Mouse (Mus musculus) embryonic facial prominence, embryonic 13.5 days (tissue): ENCODE data around the gene Nqo1. TPM values are rescaled to one million over a fixed set of nuclear protein-coding genes. Genes with fewer than 3 reads are reported as not detected.

Source experiments
- ATAC-seq: fragments of 200-750 bp; cut with Nextera tagmentation; 2 replicates; pipeline ENCODE4 v1.8.0; 2017; ENCODE audit warnings: low read depth; ENCODE audit not compliant: insufficient number of reproducible peaks, insufficient read depth, low FRiP score, low TSS enrichment
- H3K27ac ChIP-seq: fragments of 300-500 bp; sonication (generic); 2 replicates; pipeline ENCODE4 v1.5.1; 2015; ENCODE audit warnings: moderate library complexity, mild to moderate bottlenecking, inconsistent platforms
- H3K27me3 ChIP-seq: fragments of 300-500 bp; sonication (generic); 2 replicates; pipeline ENCODE4 v1.6.1; 2015; ENCODE audit warnings: mild to moderate bottlenecking, inconsistent platforms
- H3K36me3 ChIP-seq: fragments of 300-500 bp; sonication (generic); 2 replicates; pipeline ENCODE4 v1.6.1; 2015; ENCODE audit warnings: mild to moderate bottlenecking, inconsistent platforms
- H3K4me1 ChIP-seq: fragments of 300-500 bp; sonication (generic); 2 replicates; pipeline ENCODE4 v1.6.1; 2015; ENCODE audit warnings: inconsistent platforms
- H3K4me2 ChIP-seq: fragments of 300-500 bp; sonication (generic); 2 replicates; pipeline ENCODE4 v1.6.1; 2015; ENCODE audit warnings: moderate library complexity, mild to moderate bottlenecking, inconsistent platforms
- H3K4me3 ChIP-seq: fragments of 300-500 bp; sonication (generic); 2 replicates; pipeline ENCODE4 v1.5.1; 2015; ENCODE audit warnings: mild to moderate bottlenecking, inconsistent platforms
- H3K9ac ChIP-seq: fragments of 300-500 bp; sonication (generic); 2 replicates; pipeline ENCODE4 v1.6.1; 2015; ENCODE audit warnings: mild to moderate bottlenecking, inconsistent platforms
- H3K9me3 ChIP-seq: fragments of 300-500 bp; sonication (generic); 2 replicates; pipeline ENCODE4 v1.6.1; 2016; ENCODE audit warnings: inconsistent platforms
- WGBS: fragments of 180-500 bp; shearing (Covaris S2); methylation state at CpG from one replicate; pipeline ENCODE4 v1.1.7; 2015; ENCODE audit warnings: mixed read lengths; 5-methylcytosine and 5-hydroxymethylcytosine counted together
- polyA plus RNA-seq: library from polyadenylated mRNA; unstranded; fragments of >200 nt; fragmentation: Nextera tagmentation; extraction: Ambion mirVana; gene quantifications from 2 replicates; pipeline ENCODE4 v1.2.1, GENCODE M21; 2015

The Nqo1 gene
- polyA plus RNA-seq, 1 experiment from 2014 or later: 21.8 TPM

DNA sequence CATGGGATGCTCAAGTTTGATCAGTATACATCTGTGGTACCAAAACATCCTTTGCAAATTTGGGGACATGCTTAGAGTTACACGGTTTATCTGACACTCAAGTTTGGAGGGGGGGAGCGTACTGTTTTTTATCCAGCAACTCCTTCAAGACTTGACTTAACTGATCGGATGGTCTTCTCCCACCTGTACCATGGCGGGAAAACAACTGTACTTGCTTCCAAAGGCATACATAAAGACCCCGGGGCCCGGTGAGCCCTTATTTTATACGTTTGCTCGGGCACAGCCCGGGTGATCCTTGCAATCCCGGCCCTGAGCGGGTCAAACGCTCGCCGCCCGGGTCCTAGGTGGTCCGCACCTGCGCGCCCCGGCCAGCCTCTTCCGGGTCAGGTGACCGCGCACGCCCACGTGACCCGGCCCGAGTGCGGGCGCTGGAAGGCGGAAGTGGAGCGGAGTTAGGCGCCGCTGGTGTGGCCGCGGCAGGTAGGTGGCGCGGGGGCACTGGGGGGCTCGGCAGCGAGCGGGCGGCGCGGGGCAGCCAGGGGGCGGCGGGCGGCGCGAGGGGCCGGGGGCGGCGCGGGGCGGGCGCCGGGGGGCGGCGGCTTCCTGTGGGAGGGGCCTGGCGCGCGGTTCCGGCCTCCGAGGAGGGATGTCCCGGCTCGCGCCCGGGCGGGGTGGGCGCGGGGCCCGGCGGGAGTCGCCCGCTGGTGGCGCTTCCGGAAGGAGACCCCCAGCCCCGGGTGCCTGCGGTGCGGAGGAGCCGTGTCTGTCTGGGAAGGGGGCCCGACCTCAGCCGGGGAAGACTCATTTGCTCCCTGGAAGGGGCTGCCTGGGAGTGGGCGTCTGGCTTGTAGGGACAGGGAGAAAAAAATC lies 33.2 kb upstream of the Nqo1 start, which contains the start of gene Wwp2:
TSS of gene Wwp2 (plus strand) at position 404 of the 870 bp plus-strand sequence.
- ATAC-seq: peak; percentile 79
- under 1% methylated on average over 72 of the region's 81 CpGs for WGBS
- peak within 1 kb of the TSS; percentile 75 for H3K4me2 ChIP-seq
- peaks cover 9% of the 10 kb centered on the region for H3K4me1 ChIP-seq
- H3K27ac ChIP-seq: peak within 1 kb of the TSS; percentile 88
- peak within 1 kb of the TSS; percentile 91 for H3K9ac ChIP-seq
- H3K27me3 ChIP-seq: no peaks in the 10 kb centered on the region
- no peaks in the 10 kb centered on the region for H3K9me3 ChIP-seq
- 0 out of 2 replicates have a peak, but pooled peaks cover 3% of the 10 kb centered on the region for H3K36me3 ChIP-seq
- H3K4me3 ChIP-seq: peak within 1 kb of the TSS; percentile 78

DNA sequence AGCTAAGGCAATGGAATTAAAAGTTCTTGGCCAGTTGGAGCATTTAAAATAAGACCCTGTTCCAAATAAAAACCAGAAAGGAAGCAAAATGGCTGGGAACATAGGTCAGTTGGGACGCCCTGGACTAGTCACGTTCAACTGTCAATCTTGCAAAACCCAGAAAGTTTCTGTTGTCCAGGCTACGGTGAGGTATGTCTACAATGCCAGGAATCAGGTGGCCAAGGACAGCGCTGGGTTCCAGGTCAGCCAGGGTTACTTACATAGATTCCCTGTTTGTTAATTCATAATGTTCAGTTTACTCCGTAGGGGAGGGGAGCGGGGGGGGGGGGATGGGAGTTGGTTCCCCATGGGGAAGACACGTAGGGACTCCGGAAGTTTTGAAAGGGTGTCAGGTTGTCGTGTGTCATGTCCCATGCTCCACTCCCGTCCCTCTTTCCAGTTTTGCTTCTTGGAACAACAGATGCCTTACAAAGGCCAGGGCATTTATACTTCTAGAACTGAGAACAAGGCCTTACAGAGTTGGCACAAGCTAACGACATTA lies 32.5 kb upstream of the Nqo1 start:
- Histone ChIP-seq H3K27me3 (no peaks in the 10 kb centered on the region), H3K4me2 (peak overlapping the region; percentile 75), H3K9ac (peak overlapping the region; percentile 91; the same call in 1 of the 2 replicates), H3K4me1 (peaks cover 9% of the 10 kb centered on the region), H3K27ac (peak overlapping the region; percentile 88), H3K36me3 (0 out of 2 replicates have a peak, but pooled peaks cover 3% of the 10 kb centered on the region), H3K9me3 (no peaks in the 10 kb centered on the region), H3K4me3 (peak overlapping the region; percentile 78)
- no peak for ATAC-seq
- 26% methylated on average over 11 of the region's 11 CpGs for WGBS

DNA sequence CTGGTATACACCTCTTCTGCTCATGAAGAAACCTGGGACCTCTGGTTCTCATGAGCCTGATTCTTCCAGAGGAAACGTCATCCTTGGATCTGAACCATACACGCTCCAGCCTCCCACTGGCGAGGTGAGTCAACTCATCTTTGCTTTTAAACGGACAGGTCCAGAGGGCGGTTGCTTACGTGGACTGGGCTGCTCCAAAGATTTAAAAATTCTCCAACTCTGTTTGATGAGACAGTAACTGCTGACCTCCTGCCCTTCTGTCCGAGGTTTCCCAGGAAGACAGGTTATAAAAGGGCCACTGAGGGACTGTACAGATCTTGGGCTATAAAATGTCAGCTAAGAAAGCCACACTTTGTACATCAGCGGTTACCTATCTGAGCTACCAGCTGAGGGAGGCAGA lies 27.8 kb upstream of the Nqo1 start:
- Histone ChIP-seq H3K4me3 (no peak overlapping the region), H3K4me2 (no peak overlapping the region), H3K27me3 (no peaks in the 10 kb centered on the region), H3K27ac (no peak overlapping the region), H3K4me1 (peaks cover 2% of the 10 kb centered on the region; the same call in 1 of the 2 replicates), H3K36me3 (no peaks in the 10 kb centered on the region), H3K9ac (no peak overlapping the region), H3K9me3 (no peaks in the 10 kb centered on the region)
- no peak for ATAC-seq
- 79% methylated on average over 8 of the region's 8 CpGs for WGBS

DNA sequence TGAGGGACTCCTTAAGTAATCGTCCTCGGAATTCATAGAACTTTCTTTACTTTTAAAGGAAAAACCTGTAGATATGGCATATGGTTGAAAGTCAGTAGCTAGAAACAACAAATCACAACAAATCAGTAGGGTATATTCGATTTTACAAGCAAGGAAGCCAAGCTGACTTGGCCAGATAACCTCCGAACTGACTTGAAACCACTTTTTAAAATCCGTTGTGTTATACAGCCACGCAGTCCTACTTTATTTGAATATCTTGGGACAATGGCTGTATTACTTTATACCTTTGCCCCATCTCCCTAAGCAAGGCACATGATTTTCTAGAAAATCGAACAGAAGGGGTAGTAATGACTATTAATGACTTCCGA lies 22.2 kb upstream of the Nqo1 start:
- H3K4me2 ChIP-seq: 0 out of 2 replicates have a peak overlapping the region, but pooled peaks have one; percentile 82
- H3K4me3 ChIP-seq: peak overlapping the region; percentile 83
- H3K4me1 ChIP-seq: peaks cover 28% of the 10 kb centered on the region
- no peak for ATAC-seq
- H3K9me3 ChIP-seq: no peaks in the 10 kb centered on the region
- H3K9ac ChIP-seq: no peak overlapping the region
- H3K27me3 ChIP-seq: no peaks in the 10 kb centered on the region
- peaks cover 30% of the 10 kb centered on the region for H3K36me3 ChIP-seq
- WGBS: 45% methylated on average over 8 of the region's 8 CpGs
- H3K27ac ChIP-seq: no peak overlapping the region

DNA sequence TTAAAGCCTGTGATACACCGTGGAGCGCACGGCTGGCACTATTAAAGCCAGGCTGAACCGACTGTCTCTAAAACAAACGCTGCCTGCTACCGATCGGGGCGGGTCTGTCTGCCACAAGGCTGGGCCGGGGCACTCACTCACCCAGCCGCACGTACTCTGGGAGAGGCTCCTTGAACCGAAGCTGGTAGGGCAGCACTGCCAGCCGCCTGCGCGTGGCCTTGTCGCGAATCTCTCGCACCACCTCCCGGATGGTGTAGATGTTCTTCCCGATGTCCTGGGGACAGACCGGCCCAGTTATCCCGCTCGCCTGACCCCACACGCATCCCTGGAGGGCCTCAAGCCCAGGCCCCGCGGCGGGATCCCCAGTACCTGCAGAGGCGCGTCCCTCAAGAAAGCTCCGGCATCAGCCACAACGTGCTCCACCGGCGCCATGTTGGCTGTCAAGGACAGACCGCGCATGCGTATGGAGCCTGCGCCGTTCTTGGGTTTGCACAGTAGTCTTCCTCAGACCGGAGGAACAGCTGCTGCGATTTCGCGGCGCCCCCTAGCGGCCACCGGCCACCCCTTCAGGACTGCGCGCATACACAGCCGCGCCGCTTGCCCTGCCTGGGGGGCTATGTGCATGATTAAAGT lies 21.7 kb upstream of the Nqo1 start, which contains the start of gene Nob1:
TSS of gene Nob1 (minus strand) at position 455 of the 633 bp plus-strand sequence.
- Histone ChIP-seq H3K4me2 (peak within 1 kb of the TSS; percentile 82), H3K9ac (peak within 1 kb of the TSS; percentile 91), H3K27ac (peak within 1 kb of the TSS; percentile 73; the same call in 1 of the 2 replicates), H3K27me3 (no peaks in the 10 kb centered on the region), H3K36me3 (peaks cover 35% of the 10 kb centered on the region), H3K9me3 (no peaks in the 10 kb centered on the region), H3K4me1 (peaks cover 28% of the 10 kb centered on the region), H3K4me3 (peak within 1 kb of the TSS; percentile 83)
- ATAC-seq: peak; percentile 96
- WGBS: under 1% methylated on average over 50 of the region's 50 CpGs

DNA sequence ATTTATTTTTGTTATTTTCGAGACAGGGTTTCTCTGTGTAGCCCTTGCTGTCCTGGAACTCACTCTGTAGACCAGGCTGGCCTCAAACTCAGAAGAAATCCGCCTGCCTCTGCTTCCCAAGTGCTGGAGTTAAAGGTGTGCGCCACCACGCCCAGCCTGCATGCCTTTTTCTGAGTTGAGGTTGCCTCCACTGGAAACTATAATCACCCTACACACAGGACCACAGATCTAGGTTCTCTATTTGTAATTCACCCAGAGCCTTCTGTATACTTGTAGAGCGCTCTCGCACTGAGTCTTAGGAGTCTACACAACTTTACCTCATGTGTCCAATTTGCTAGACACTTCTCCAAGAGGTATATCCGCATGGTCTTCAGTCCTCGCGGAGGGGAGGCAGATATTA lies 21.2 kb upstream of the Nqo1 start:
- Histone ChIP-seq H3K36me3 (peaks cover 41% of the 10 kb centered on the region), H3K4me2 (peak overlapping the region; percentile 82), H3K9ac (peak overlapping the region; percentile 91), H3K27me3 (no peaks in the 10 kb centered on the region), H3K4me3 (peak overlapping the region; percentile 83), H3K4me1 (peaks cover 28% of the 10 kb centered on the region), H3K9me3 (no peaks in the 10 kb centered on the region), H3K27ac (0 out of 2 replicates have a peak overlapping the region, but pooled peaks have one; percentile 73)
- WGBS: 32% methylated on average over 9 of the region's 9 CpGs
- no peak for ATAC-seq

DNA sequence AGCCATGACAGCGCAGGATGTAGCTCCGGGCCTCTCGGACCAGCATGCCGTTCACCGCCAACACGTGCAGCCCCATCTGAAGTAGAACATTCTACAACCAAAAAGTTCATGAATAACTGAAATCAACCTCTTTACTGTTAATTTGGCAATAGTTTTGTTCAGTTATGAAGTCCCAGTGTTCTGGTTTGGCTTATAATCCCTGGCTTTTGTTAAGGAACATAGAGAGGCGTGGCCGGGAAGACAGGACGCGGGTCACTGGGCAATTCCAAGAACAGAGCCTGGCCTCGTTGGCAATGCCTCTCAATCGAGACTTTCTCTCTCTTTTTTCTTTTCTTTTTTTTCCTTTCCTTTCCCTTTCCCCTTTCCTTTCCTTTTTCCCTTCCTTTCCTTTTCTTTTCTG lies 14.0 kb upstream of the Nqo1 start:
- no peak overlapping the region for H3K4me3 ChIP-seq
- no peak overlapping the region for H3K27ac ChIP-seq
- no peaks in the 10 kb centered on the region for H3K9me3 ChIP-seq
- no peak overlapping the region for H3K9ac ChIP-seq
- H3K27me3 ChIP-seq: no peaks in the 10 kb centered on the region
- H3K4me2 ChIP-seq: no peak overlapping the region
- ATAC-seq: no peak
- H3K4me1 ChIP-seq: 0 out of 2 replicates have a peak, but pooled peaks cover 5% of the 10 kb centered on the region
- 89% methylated on average over 12 of the region's 12 CpGs for WGBS
- peaks cover 99% of the 10 kb centered on the region for H3K36me3 ChIP-seq

DNA sequence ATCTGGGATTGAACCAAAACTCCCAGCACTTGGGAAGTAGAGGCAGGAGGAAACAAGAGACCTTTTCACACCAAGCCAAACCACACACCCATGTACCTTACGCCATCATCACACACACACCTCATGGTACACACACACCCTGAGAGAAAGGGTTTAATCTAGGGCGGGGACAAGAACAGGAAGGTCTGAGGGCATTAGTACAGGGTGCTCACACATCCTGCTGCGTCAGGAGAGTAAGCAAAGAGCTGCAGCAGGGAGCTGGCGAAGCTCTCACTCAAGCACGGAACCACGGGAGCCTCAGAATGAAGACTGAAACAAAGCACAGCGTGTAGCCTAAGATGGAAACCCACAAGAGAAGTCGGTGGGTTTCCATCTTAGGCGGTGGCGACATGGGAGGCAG lies 10.9 kb upstream of the Nqo1 start:
- Histone ChIP-seq H3K4me3 (no peak overlapping the region), H3K9me3 (no peaks in the 10 kb centered on the region), H3K27me3 (no peaks in the 10 kb centered on the region), H3K36me3 (peaks cover 99% of the 10 kb centered on the region), H3K27ac (no peak overlapping the region), H3K4me2 (no peak overlapping the region), H3K4me1 (no peaks in the 10 kb centered on the region), H3K9ac (peak overlapping the region; percentile 11; the same call in 1 of the 2 replicates)
- 90% methylated on average over 10 of the region's 10 CpGs for WGBS
- no peak for ATAC-seq

DNA sequence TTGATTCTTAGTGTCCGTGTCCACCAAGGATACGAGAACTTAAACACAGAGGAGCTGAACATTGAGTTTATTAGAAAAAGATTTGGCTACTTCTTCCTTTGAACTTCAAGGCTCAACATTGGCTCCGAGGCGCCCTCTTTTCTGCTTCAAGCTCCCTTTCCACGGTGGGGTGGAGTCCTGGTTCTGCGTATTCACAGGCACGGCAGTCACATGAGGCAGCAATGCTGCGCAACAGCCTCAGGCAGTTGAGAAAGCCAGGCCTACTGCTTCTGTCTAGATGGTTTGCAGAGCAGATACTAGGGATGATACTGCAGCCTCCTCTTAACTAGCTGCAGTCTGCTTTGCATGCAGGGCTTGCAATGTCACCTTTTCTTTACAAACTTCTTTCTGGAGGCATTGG lies 9.5 kb upstream of the Nqo1 start:
- Histone ChIP-seq H3K4me2 (no peak overlapping the region), H3K4me1 (no peaks in the 10 kb centered on the region), H3K4me3 (no peak overlapping the region), H3K9me3 (no peaks in the 10 kb centered on the region), H3K27me3 (no peaks in the 10 kb centered on the region), H3K27ac (no peak overlapping the region), H3K36me3 (peaks cover 90% of the 10 kb centered on the region), H3K9ac (no peak overlapping the region)
- WGBS: 79% methylated on average over 8 of the region's 8 CpGs
- ATAC-seq: no peak

GRCm38 (mm10) chr8:107411391-107411790 lies 8.4 kb upstream of the Nqo1 start:
- H3K27me3 ChIP-seq: no peaks in the 10 kb centered on the region
- H3K4me1 ChIP-seq: no peaks in the 10 kb centered on the region
- peaks cover 80% of the 10 kb centered on the region for H3K36me3 ChIP-seq
- WGBS: 68% methylated on average over 4 of the region's 4 CpGs
- H3K4me2 ChIP-seq: no peak overlapping the region
- no peak overlapping the region for H3K9ac ChIP-seq
- no peak overlapping the region for H3K4me3 ChIP-seq
- H3K27ac ChIP-seq: no peak overlapping the region
- no peak for ATAC-seq
- H3K9me3 ChIP-seq: no peaks in the 10 kb centered on the region

- no peak for ATAC-seq
- Histone ChIP-seq H3K27me3 (no peaks in the 10 kb centered on the region), H3K4me2 (no peak overlapping the region), H3K4me3 (no peak overlapping the region), H3K9me3 (no peaks in the 10 kb centered on the region), H3K27ac (no peak overlapping the region), H3K36me3 (peaks cover 25% of the 10 kb centered on the region), H3K9ac (no peak overlapping the region), H3K4me1 (peaks cover 34% of the 10 kb centered on the region)
- 61% methylated on average over 3 of the region's 3 CpGs for WGBS
These were observed 2.9 kb upstream of the Nqo1 start for GRCm38 (mm10) chr8:107405935-107406334.
